Mouse (Mus musculus) left cerebral cortex, postnatal 36 days (tissue): Measurements from ENCODE around the gene Col4a4. TPM values are rescaled to one million over a fixed set of nuclear protein-coding genes. Genes with fewer than 3 reads are reported as not detected.

Experiments
- DNase-seq, 2 experiments: peaks; one replicate each; pipeline ENCODE4 v3.0.0; 2021 to 2022; ENCODE audit warnings: low spot score in 2 of 2, mixed read lengths in 1 of 2
- intact Hi-C: fragments of 180-260 bp; cut with DNase I; formaldehyde crosslinking; loops from one replicate; pipeline ENCODE4 v1.15.1; 2025
- total RNA-seq, 2 experiments: library from RNA; stranded (reverse); gene quantifications; 2 replicates each; pipeline ENCODE4 v1.2.3; 2021

The Col4a4 gene
- total RNA-seq, 2 experiments from 2014 or later: 1.2 to 2.4 TPM

DNA sequence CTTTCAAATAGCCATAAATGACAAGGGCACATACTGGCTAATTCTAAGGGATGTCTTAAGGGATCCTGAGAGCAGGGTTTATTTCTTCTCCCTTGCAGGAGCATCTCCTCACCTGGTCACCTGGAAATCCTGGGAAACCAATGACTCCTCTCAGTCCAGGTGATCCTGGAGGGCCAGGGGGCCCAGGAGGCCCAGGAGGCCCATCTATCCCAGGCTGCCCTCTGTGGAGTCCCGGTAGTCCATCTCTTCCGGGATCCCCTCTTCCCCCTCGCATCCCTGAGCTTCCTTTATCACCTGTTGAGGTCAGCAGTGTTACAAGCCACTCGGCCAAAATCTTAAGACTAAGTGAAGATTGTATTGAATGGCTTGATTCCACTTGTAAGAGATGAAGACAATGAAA, 100.3 kb downstream of the Col4a4 start:
- intact Hi-C loops: no loop called here

DNA sequence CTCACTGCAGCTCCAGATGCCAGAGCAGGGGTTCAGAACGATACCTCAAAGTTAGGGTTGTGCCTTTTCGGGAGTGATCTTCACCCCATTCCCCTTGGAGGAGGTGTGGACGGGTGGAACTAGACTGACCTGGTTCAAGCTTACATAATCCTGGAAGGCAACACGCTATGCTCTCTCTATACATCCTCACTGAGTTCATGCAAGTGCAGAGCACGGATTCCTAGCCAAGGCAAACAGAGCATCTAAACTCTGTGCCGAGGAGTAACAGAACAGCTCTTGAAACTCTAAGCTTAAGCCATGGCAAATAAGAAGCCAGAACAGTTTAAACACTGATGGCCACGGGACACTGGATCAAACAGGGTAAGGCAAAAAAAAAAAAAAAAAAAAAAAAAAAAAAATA, 104.3 kb downstream of the Col4a4 start:
- DNase-seq: no peak
- intact Hi-C loops: no loop called here

More for the DNA sequence above, 100.3 kb downstream of the Col4a4 start:
- no peak for DNase-seq

DNA sequence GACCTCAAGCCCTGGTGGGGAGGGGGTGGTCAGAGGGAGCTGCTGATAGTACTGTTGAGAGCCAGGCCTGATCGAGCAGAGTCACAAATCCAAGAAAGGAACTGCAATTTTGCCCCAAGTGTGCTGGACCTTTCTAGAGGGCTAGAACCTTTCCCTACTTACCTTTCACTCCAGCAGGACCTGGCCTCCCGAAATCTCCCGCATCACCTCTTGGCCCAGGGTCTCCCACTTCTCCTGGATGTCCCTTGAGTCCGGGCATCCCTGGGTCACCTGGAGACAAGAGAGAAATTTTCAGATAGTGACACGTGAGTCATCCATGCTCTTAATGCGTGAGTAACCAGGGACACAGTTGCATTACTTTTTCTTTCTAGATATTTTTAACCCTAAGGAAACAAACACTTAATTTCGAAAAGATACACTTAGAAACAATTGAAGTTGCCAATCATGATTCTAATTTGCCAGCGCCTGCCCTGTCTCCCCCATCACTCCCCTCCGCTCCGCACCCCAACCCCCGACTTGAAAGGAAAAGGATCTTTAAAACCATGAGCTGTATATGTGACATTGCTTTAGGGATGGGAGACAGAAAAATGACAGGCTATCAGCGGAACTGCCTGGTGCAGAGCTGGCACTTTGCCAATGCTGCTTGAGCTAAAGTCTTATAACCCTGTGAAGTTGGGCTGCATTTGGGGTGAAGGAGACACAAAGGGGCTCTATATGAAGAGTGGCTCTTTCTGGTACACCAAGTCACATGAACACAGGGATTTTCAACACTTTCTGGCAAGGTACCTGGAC, 106.8 kb downstream of the Col4a4 start:
- DNase-seq: no peak
- intact Hi-C loops: no loop called here

DNA sequence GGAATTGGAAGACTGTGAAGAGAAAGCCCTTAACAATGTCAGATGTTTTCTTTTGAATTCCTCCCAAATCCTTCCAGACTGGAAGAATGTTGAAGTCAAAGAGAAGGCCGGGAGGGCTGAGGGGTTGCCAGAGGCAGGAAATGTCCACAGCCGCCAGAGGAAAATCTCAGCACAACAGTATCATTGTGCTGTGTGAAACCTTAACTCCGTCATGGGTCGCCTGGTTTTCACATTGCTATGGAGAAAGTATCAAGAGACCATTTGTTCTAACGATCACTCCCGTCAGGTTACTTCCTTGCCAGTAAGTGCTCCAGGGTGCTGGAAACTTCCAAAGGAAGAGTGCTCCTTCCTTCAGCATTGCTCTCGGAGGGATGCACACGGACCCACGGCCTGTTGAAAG, 109.9 kb downstream of the Col4a4 start:
- intact Hi-C loops: loop anchor here (2.0 kb wide), 1 partner anchor 1160 kb away; no protein-coding TSS in a partner anchor
- no peak for DNase-seq

DNA sequence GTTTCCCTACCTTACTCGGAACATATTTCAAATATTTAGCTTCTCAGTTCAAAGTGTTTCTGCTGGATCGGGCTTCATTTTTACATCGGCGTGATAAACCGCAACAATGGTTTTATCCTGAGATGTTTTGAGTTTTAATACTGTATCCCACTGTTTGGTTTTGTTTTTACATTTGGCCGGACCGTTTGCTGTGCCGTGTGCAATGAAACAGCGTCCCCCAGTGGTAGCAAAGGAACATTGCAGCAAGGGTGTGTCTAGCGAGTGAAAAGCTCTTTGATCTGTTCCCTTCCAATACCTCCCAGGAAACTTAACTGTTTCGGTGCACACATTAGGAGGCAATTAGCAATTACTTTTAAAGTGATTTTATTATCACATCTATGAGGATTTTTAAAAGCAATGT, 110.4 kb downstream of the Col4a4 start:
- intact Hi-C loops: loop anchor here (2.0 kb wide), 1 partner anchor 1159 kb away; no protein-coding TSS in a partner anchor
- DNase-seq: peak in 1 of 2 experiments; percentile 23

DNA sequence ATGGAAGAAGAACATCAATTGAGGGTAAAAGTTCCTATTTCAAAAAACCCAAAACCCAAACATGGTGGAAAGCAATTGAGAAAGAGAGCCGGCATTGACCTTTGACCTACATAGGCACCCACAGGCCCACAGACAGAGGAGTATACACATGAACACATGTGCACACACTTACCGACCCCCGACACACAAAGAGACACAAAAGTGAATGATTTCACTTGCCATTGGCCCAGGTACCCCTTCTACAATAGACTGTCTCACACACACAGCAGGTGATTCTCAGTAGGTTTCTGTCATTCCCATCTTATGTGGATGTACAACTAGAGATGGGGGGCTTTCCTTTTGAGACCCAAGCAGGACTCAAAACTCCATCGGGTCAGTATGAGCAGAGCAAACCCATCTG, 110.8 kb downstream of the Col4a4 start:
- no peak for DNase-seq
- intact Hi-C loops: loop anchor here (2.0 kb wide), 1 partner anchor 1159 kb away; no protein-coding TSS in a partner anchor

DNA sequence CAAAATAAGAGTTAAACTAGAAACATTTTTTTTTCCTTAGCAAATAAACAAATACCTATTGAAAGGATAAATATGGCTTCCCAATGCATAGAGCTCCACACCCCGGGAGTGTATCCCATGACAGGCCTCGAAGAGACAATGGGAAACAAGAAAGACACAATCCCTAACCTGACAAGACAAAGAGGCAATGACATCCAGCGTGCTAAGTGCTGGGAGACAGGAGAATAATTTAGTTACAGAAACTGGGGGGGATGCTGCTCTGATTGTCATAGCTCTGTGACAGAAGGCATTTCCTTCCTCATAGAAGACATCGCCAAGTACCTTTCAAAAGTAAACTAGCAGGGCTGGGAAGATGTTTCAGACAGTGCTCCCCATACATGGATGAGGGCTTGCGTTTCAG, 111.4 kb downstream of the Col4a4 start:
- intact Hi-C loops: no loop called here
- no peak for DNase-seq

DNA sequence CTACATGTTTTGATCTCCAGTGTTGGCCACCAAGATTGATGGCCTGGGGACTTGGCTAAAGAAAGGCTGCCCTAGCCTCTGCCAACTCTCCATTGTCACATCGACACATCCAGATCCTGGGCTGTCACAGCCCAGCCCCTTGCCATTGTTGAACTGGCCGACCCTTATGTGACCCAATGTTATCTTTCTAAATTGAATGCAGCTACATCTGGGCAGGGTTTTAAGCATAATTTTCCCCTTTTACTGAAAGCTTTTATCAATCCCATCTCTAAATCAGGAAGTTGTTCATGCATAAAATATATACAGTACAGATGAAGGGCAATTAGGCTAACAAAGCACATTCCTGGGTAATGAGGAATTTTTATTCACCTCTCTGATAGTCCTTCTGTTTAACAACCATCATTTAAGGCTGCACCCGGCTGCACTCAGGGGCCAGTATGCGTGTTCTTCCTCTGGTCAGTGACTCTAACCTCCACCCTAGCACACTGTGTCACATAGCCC, 112.1 kb downstream of the Col4a4 start:
- no peak for DNase-seq
- intact Hi-C loops: no loop called here

DNA sequence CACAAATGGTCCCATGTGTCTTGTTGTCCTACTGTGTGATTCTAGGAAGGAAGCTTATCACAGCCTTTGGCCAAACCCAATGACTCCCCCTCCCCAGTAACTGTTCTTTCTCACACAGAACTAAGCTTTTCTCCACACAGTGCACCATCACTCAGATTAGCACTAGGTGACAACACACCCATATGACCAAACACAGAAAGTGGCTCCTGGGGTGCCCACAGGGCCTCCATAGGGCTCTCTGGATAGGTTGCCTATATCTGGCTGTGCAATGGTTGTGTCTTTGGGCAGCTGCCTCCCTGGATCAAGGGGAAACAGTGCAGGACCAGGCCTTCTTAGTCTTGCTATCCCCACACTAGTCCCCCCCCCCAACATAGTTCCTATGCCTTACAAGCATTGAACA, 113.2 kb downstream of the Col4a4 start:
- intact Hi-C loops: no loop called here
- DNase-seq: no peak

DNA sequence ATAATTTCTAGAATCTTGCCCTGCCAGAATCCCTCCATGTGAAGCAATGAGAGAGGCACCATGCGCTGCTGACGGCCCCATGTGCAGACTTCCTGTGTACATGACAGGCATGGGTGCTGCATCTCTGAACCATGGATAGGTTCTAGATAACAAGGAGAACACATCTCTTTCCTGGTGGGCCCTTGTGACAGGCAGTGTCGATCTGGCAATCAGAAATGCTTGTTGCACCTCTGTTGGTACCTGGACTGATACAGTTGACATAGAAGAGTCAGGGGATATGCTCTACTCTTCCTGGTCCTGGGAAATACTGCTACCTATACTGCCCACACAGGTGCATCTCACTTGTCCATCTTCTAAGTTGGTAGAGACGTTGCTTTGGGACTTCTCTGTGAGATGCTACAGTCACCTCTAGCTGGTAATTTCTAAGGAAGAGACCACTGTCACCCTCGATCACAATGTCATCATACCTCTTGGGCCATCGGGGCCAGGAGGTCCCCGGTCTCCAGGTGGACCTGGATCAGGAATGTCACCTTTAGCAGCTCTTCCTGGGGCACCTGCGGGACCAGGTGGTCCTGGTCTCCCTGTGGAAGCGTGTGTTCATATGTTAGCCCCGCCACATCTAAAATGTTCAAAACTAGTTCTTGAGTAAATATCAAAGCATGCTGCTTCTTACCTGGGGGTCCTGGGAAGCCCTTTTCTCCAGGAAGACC, 116.0 kb downstream of the Col4a4 start:
- intact Hi-C loops: no loop called here
- DNase-seq: no peak

DNA sequence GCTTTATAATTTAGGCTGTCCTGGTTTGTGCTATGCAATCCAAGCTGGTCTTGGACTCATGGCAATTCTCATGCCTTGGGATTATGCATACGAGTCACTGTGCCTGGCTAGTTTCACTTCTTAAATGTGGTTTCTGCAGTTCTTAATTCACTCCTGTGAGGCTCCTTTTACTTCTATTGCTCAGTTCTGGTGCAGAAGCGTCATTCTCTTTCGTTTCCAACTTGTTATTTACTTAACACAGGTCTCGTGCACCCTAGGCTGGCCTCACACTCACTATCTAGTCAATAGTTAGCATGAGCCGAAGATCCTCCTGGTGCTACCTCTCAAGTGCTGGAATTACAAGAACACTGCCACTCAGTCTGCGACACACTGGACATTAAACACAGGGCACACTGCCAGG, 117.8 kb downstream of the Col4a4 start:
- no peak for DNase-seq
- intact Hi-C loops: no loop called here

DNA sequence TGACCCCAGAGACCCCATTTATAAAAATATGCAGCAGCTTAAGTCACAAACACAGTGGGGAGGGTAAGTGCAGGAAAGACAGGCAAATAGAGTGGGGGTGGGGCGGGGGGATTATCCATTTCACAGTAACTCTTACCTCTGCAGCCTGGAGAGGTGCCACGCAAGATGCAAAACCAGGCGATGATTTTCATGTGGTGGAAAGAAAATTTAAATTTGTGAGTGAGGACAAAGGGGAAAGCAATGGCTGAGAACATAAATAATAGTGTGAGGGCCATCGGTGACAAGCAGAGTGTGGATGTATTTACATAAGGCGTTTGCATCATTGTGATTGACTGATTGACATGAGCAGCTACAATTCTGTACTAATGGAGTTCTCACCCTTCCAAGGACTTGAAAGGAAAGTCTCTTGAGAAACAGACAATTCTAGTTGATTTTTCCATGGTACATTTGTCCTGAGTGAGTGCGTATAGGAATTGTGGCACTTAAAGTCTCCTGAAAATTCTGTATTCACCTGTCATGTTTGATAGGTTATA, 121.3 kb downstream of the Col4a4 start:
- no peak for DNase-seq
- intact Hi-C loops: no loop called here

DNA sequence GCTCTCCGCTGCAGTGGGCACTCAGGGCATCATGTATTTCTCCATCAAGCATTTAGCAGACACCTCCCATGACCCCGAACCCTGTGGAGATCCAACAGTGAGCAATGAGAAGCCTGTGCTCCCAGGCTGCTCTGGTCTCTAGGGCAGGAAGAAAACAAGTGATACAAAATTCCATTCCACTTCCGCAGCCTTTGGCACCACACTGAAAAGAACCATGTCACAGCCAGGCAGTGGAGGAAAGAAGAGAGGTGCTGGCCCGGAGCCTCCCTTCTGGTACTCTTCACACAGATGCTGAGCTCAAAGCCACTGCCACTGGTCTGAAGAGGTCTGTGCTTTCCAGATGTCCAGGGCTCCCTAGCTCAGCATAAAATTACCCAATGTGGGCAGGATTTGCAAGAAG, 125.6 kb downstream of the Col4a4 start:
- DNase-seq: no peak
- intact Hi-C loops: no loop called here

DNA sequence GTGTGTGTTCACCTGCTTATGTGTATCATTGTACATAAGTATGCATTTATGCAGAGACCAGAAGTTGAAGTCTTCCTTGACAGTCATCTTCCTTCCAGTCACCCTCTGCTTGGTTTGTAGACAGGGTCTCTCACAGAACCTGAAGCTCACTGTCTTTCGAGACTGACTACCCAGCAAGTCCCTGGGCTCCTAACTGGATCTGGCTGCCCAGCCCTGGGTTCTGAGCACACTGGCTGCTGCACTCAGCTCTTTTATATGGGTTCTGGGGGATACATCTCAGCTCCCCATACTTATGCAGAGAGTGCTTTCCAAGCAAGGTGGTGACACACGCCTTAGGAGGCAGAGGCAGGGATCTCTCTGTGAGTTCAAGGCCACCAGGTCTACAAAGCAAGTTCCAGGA, 126.7 kb downstream of the Col4a4 start:
- DNase-seq: no peak
- intact Hi-C loops: no loop called here

DNA sequence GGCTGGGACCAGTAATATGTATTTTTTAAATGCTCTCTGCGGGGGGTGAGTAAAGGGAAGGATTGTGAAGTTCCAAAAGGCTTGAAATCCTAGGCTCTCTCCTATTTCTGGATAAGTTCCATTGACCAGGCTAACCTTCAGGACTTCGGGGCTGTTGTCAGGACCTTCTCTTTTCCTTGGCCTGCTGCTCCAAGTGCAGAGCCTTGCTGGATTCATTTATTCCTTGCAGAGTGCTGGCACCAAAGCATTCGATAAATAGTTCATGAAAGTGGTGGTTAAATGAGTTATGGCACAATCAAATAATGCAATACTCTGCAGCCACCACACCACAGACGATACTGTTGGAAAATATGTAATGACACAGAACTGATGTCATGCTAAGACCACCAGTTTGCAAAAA, 127.3 kb downstream of the Col4a4 start:
- DNase-seq: no peak
- intact Hi-C loops: no loop called here

DNA sequence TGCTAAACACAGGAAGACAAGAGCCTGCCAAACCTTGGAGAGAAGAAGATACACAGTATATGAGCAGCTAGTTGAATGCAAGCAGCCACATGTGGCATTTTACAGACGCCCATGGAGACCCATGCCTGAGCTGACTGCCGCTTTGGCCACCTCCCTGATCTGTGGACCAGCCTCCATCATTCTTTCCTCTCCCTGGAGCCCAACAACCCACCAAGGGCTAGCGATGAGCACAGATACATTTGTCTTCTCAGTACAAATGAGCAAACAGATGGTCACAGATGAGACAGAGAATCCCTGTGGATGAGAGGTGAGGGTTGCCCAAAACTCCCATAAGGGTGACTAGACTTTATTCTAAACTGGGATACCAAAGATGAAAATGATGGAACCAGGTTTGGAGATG, 132.6 kb downstream of the Col4a4 start:
- no peak for DNase-seq
- intact Hi-C loops: no loop called here

DNA sequence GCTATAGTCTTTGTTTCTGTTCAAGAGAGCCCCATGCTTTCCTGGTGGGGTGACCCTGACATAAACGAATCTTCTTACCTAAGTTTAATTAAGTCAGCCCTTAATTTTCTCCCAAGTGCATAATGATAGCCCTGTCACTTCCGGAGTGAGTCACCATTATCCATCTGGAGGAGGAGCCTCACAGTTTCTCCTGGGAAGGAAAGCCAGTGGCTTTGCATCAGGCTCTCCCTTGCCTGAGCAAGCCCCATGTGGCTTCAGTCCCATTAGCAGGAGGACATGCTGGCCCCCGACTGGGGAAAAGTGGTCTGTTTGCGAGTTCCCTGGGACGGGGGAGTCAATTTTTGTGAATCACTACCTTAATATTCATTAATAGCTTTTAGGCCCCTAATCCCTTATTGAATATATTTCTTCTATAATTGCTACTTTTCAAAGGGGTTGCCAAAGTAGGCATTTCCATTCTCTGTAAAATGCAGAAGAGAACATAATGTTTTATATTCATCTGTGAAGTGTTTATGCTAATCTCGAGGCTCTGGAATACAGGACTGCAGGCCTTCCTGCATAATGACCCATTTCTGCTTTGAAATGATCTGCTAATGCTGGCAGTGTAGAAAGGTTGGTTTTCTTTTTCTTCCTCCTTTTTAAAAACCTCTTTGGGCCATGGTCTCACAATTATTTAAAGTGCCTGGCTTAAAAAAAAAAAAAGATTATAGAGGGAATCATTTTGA, 134.6 kb downstream of the Col4a4 start:
- DNase-seq: no peak
- intact Hi-C loops: no loop called here

DNA sequence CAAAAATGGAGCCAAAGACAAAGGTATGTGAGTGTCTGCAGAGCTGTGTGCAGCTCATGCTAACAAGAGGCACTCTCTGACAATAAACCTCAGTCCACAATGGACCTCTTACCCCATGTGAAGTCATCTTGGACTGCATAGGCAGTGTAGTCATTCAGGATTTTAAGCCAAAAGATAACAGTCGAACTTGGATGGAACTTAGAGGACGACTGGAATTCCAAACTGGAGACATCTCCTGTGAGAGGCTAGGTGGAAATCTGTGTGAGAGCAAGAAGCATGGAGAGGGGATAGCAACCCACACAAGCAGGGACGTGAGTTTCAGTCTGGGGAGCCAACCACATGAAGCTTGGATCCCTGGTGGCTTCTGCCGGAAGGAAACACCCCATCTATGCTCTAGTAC, 136.8 kb downstream of the Col4a4 start:
- intact Hi-C loops: no loop called here
- no peak for DNase-seq

DNA sequence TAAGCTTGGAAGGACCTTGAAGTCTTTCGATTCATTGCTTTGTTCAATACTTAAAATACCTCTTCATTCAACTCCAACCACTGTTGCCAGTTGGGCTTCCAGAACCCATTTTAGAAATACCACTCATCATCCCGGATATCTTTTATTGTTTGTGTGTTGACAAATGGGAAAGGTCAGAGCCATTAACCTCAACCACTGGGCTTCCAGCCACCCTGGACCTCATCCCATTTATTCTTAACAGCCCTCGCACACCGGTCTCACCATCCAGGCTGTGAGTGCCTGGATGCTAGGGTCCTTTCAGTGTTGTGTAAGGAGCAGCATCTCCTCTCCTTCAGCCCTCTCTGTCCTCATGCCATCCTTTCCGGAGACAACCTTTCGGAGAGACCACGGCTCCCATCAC, 140.6 kb downstream of the Col4a4 start:
- no peak for DNase-seq

DNA sequence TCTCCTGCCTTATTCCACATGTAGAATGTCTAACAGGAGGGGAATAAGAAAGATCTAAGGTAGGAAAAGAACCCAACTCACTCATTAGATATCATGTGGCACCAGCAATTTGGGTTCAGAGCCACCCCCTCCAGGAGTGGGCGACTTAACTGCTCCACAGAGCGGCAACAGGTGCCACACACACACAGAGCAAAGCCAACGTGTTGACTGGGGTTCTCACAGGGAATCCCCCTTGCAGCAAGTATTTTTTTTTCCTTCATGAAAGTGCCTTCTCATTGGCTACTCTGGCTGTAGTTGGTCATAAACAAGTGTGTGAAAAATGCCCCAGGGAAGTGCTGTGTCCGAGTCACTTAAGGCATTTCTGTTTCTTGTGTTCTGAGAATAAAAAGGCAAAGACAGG, 143.1 kb downstream of the Col4a4 start:
- no peak for DNase-seq
- intact Hi-C loops: no loop called here

More for the DNA sequence above, 140.6 kb downstream of the Col4a4 start:
- intact Hi-C loops: no loop called here
